Mouse (Mus musculus) kidney, postnatal 0 days (tissue): Measurements from ENCODE around the gene Nudt8. TPM values are rescaled to one million over a fixed set of nuclear protein-coding genes. Genes with fewer than 3 reads are reported as not detected.
"Not testable (repeated sequence)": the region's sequence is repeated elsewhere in the genome, so short reads cannot be mapped to it uniquely, and the experiment has no call there.

Experiments used
- ATAC-seq: fragments of 200-750 bp; cut with Nextera tagmentation; replicated peaks from 2 replicates; pipeline ENCODE4 v1.8.0; 2017; ENCODE audit warnings: low read depth, moderate number of reproducible peaks, moderate TSS enrichment, moderate library complexity; ENCODE audit not compliant: low FRiP score
- DNase-seq: peaks from one replicate; pipeline ENCODE4 v3.0.0-alpha.2; 2016; ENCODE audit warnings: low spot score
- H3K27ac ChIP-seq: fragments of 300-500 bp; sonication (generic); 2 replicates; pipeline ENCODE4 v1.5.1; 2014; ENCODE audit warnings: mild to moderate bottlenecking
- H3K27me3 ChIP-seq: fragments of 300-500 bp; sonication (generic); 2 replicates; pipeline ENCODE4 v1.6.1; 2014; ENCODE audit warnings: low read length, mixed read lengths; ENCODE audit not compliant: insufficient read depth
- H3K36me3 ChIP-seq: fragments of 300-500 bp; sonication (generic); 2 replicates; pipeline ENCODE4 v1.6.1; 2014; ENCODE audit warnings: low read length, mixed read lengths; ENCODE audit not compliant: insufficient read depth
- H3K4me1 ChIP-seq: fragments of 300-500 bp; sonication (generic); replicated peaks from 2 replicates; pipeline ENCODE4 v1.6.1; 2014; ENCODE audit warnings: antibody characterized with exemption, low read length, mixed read lengths; ENCODE audit not compliant: insufficient read depth
- H3K4me2 ChIP-seq: fragments of 300-500 bp; sonication (generic); 2 replicates; pipeline ENCODE4 v1.6.1; 2014; ENCODE audit warnings: mild to moderate bottlenecking, low read length, moderate library complexity, mixed read lengths
- H3K4me3 ChIP-seq: fragments of 300-500 bp; sonication (generic); replicated peaks from 2 replicates; pipeline ENCODE4 v1.5.1; 2014; ENCODE audit warnings: low read depth, low read length
- H3K9ac ChIP-seq: fragments of 300-500 bp; sonication (generic); 2 replicates; pipeline ENCODE4 v1.6.1; 2014; ENCODE audit warnings: low read depth, low read length
- H3K9me3 ChIP-seq: fragments of 300-500 bp; sonication (generic); replicated peaks from 2 replicates; pipeline ENCODE4 v1.6.1; 2016; ENCODE audit warnings: low read length, inconsistent platforms, mixed read lengths
- CTCF ChIP-seq: IDR thresholded peaks from 2 replicates; pipeline ENCODE4 v1.5.1; 2016; ENCODE audit warnings: antibody characterized with exemption, low read depth, mild to moderate bottlenecking, moderate library complexity
- WGBS: fragments of 180-500 bp; shearing (Covaris S2); extraction: QIAGEN DNeasy Blood & Tissue Kit; methylation state at CpG from one replicate; pipeline ENCODE4 v1.1.7; 2014; 5-methylcytosine and 5-hydroxymethylcytosine counted together
- polyA plus RNA-seq: library from polyadenylated mRNA; unstranded; fragments of >200 nt; fragmentation: Nextera tagmentation; extraction: Ambion mirVana; gene quantifications from 2 replicates; pipeline ENCODE4 v1.2.1, GENCODE M21; 2015

Gene Nudt8
- polyA plus RNA-seq, 1 experiment from 2014 or later = 52.2 TPM

- no peak within 1 kb of the TSS for H3K4me2 ChIP-seq
- no peak within 1 kb of the TSS for H3K27ac ChIP-seq
- ATAC-seq (no peak), DNase-seq (no peak)
- no peaks in the 10 kb centered on the region for H3K36me3 ChIP-seq
- no peak within 1 kb of the TSS for H3K4me3 ChIP-seq
- no peaks in the 10 kb centered on the region for H3K9me3 ChIP-seq
- no peak for TF ChIP-seq CTCF
- H3K4me1 ChIP-seq = no peaks in the 10 kb centered on the region
- H3K27me3 ChIP-seq = no peaks in the 10 kb centered on the region
- no peak within 1 kb of the TSS for H3K9ac ChIP-seq
- 69% methylated on average over 4 of the region's 4 CpGs for WGBS
Measured at GRCm38 (mm10) chr19:3958470-3958869, 41.9 kb upstream of the Nudt8 start, which contains the start of gene Aldh3b3. TSS of gene Aldh3b3 (plus strand) at chr19:3958645.

GRCm38 (mm10) chr19:3959030-3959429 is 41.4 kb upstream of the Nudt8 start:
- Histone ChIP-seq H3K36me3 (no peaks in the 10 kb centered on the region), H3K9ac (no peak overlapping the region), H3K4me2 (no peak overlapping the region), H3K9me3 (no peaks in the 10 kb centered on the region), H3K4me3 (no peak overlapping the region), H3K4me1 (no peaks in the 10 kb centered on the region), H3K27ac (no peak overlapping the region), H3K27me3 (no peaks in the 10 kb centered on the region)
- TF ChIP-seq CTCF = no peak
- DNase-seq (no peak), ATAC-seq (no peak)

- Histone ChIP-seq H3K9ac (no peak overlapping the region), H3K9me3 (no peaks in the 10 kb centered on the region), H3K36me3 (no peaks in the 10 kb centered on the region), H3K4me2 (no peak overlapping the region), H3K4me3 (no peak overlapping the region), H3K4me1 (no peaks in the 10 kb centered on the region), H3K27me3 (no peaks in the 10 kb centered on the region), H3K27ac (no peak overlapping the region)
- DNase-seq (no peak), ATAC-seq (no peak)
- no peak for TF ChIP-seq CTCF
- 81% methylated on average over 5 of the region's 5 CpGs for WGBS
Measured at GRCm38 (mm10) chr19:3960211-3960610, 40.2 kb upstream of the Nudt8 start.

- ATAC-seq, H3K4me3 ChIP-seq: not testable (repeated sequence)
Measured at GRCm38 (mm10) chr19:3961805-3962204, 38.6 kb upstream of the Nudt8 start.

GRCm38 (mm10) chr19:3962469-3962868 is 37.9 kb upstream of the Nudt8 start:
- DNase-seq (peak; percentile 49), ATAC-seq (no peak)
- Histone ChIP-seq H3K36me3 (no peaks in the 10 kb centered on the region), H3K27ac (no peak overlapping the region), H3K4me3 (no peak overlapping the region), H3K4me1 (no peaks in the 10 kb centered on the region), H3K27me3 (no peaks in the 10 kb centered on the region), H3K4me2 (no peak overlapping the region), H3K9me3 (no peaks in the 10 kb centered on the region), H3K9ac (no peak overlapping the region)
- TF ChIP-seq CTCF = peak; percentile 54
- WGBS = 18% methylated on average over 2 of the region's 2 CpGs

More at GRCm38 (mm10) chr19:3961805-3962204, 38.6 kb upstream of the Nudt8 start:
- H3K36me3 ChIP-seq, H3K27me3 ChIP-seq, H3K9ac ChIP-seq, H3K4me1 ChIP-seq, H3K4me2 ChIP-seq, H3K9me3 ChIP-seq, DNase-seq, H3K27ac ChIP-seq: not testable (repeated sequence)
- WGBS = 74% methylated on average over 6 of the region's 6 CpGs

GRCm38 (mm10) chr19:3964030-3964429 is 36.4 kb upstream of the Nudt8 start:
- DNase-seq (no peak), ATAC-seq (no peak)
- H3K9ac ChIP-seq = no peak overlapping the region
- H3K4me2 ChIP-seq = no peak overlapping the region
- no peaks in the 10 kb centered on the region for H3K9me3 ChIP-seq
- no peaks in the 10 kb centered on the region for H3K4me1 ChIP-seq
- no peak overlapping the region for H3K27ac ChIP-seq
- 70% methylated on average over 4 of the region's 4 CpGs for WGBS
- no peaks in the 10 kb centered on the region for H3K27me3 ChIP-seq
- H3K36me3 ChIP-seq = no peaks in the 10 kb centered on the region
- no peak overlapping the region for H3K4me3 ChIP-seq
- TF ChIP-seq CTCF = peak; percentile 18; the same call in 1 of the 2 replicates
